Mouse (Mus musculus) kidney, postnatal 0 days (tissue): ENCODE results near the gene Gabrb1. TPM values are rescaled to one million over a fixed set of nuclear protein-coding genes. Genes with fewer than 3 reads are reported as not detected.

Experiments
- ATAC-seq: fragments of 200-750 bp; cut with Nextera tagmentation; replicated peaks from 2 replicates; pipeline ENCODE4 v1.8.0; 2017; ENCODE audit warnings: low read depth, moderate number of reproducible peaks, moderate TSS enrichment, moderate library complexity; ENCODE audit not compliant: low FRiP score
- DNase-seq: peaks from one replicate; pipeline ENCODE4 v3.0.0-alpha.2; 2016; ENCODE audit warnings: low spot score
- H3K27ac ChIP-seq: fragments of 300-500 bp; sonication (generic); 2 replicates; pipeline ENCODE4 v1.5.1; 2014; ENCODE audit warnings: mild to moderate bottlenecking
- H3K27me3 ChIP-seq: fragments of 300-500 bp; sonication (generic); 2 replicates; pipeline ENCODE4 v1.6.1; 2014; ENCODE audit warnings: low read length, mixed read lengths; ENCODE audit not compliant: insufficient read depth
- H3K36me3 ChIP-seq: fragments of 300-500 bp; sonication (generic); 2 replicates; pipeline ENCODE4 v1.6.1; 2014; ENCODE audit warnings: low read length, mixed read lengths; ENCODE audit not compliant: insufficient read depth
- H3K4me1 ChIP-seq: fragments of 300-500 bp; sonication (generic); replicated peaks from 2 replicates; pipeline ENCODE4 v1.6.1; 2014; ENCODE audit warnings: antibody characterized with exemption, low read length, mixed read lengths; ENCODE audit not compliant: insufficient read depth
- H3K4me2 ChIP-seq: fragments of 300-500 bp; sonication (generic); 2 replicates; pipeline ENCODE4 v1.6.1; 2014; ENCODE audit warnings: mild to moderate bottlenecking, low read length, moderate library complexity, mixed read lengths
- H3K4me3 ChIP-seq: fragments of 300-500 bp; sonication (generic); replicated peaks from 2 replicates; pipeline ENCODE4 v1.5.1; 2014; ENCODE audit warnings: low read depth, low read length
- H3K9ac ChIP-seq: fragments of 300-500 bp; sonication (generic); 2 replicates; pipeline ENCODE4 v1.6.1; 2014; ENCODE audit warnings: low read depth, low read length
- H3K9me3 ChIP-seq: fragments of 300-500 bp; sonication (generic); replicated peaks from 2 replicates; pipeline ENCODE4 v1.6.1; 2016; ENCODE audit warnings: low read length, inconsistent platforms, mixed read lengths
- CTCF ChIP-seq: IDR thresholded peaks from 2 replicates; pipeline ENCODE4 v1.5.1; 2016; ENCODE audit warnings: antibody characterized with exemption, low read depth, mild to moderate bottlenecking, moderate library complexity
- WGBS: fragments of 180-500 bp; shearing (Covaris S2); extraction: QIAGEN DNeasy Blood & Tissue Kit; methylation state at CpG from one replicate; pipeline ENCODE4 v1.1.7; 2014; 5-methylcytosine and 5-hydroxymethylcytosine counted together
- polyA plus RNA-seq: library from polyadenylated mRNA; unstranded; fragments of >200 nt; fragmentation: Nextera tagmentation; extraction: Ambion mirVana; gene quantifications from 2 replicates; pipeline ENCODE4 v1.2.1, GENCODE M21; 2015

Gabrb1 gene
- polyA plus RNA-seq, 1 experiment from 2014 or later: 0.50 TPM

DNA sequence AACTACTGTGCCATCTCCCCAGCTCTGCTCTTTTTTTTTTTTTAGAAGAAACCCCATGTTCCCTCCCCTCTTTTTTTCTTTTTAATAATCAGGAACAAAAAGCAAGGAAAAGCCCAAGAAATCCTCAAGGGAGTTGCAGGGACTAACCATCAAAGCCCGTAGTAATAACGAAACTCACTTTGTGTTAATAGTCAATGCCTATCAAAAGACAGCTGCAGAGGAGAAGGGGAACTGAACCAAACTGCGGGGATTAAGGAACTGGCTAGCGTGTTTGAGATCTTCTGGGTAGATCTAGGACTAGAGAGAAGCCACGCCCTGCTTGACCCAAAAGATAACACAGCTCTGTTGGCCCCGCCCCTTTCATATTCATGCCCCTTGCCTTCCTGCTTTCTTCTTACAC, 526.0 kb downstream of the Gabrb1 start:
- DNase-seq: no peak
- 83% methylated on average over 6 of the region's 6 CpGs for WGBS

DNA sequence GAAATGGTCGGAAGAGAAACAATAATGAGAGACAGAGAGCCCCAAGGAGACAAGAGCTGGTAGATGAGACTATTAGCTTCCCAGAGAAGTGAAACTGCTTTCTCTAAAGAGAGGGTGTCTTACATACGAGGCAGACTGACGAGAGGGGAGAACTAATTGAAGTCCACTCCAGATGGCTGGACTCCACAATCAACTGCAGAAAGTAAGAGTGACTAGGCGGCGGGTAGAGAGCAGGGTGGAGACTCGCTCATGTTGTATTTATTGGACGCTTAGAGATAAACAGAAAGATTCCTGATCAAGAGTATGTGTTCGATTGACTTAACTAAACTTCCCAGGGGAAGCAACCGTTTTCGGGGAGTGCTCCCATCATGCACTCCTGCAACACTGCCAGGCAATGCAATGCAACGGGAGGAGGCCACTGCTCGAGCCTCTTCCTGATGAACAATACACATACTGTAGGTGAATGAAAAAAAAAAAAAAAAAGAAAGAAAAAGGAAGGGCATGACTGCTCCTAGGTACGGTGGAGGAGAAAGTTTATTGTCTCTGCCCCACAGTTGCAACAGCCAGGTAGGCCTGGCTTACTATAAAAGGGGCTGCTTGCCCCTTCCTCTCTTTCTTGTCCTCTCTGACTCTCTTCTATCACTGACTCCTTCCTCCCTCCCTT, 526.7 kb downstream of the Gabrb1 start:
- no peaks in the 10 kb centered on the region for H3K9me3 ChIP-seq
- H3K27me3 ChIP-seq: no peaks in the 10 kb centered on the region
- 84% methylated on average over 13 of the region's 13 CpGs for WGBS
- no peak overlapping the region for H3K4me2 ChIP-seq
- no peak overlapping the region for H3K4me3 ChIP-seq
- ATAC-seq: no peak
- no peaks in the 10 kb centered on the region for H3K4me1 ChIP-seq
- no peaks in the 10 kb centered on the region for H3K36me3 ChIP-seq
- DNase-seq: no peak
- TF ChIP-seq CTCF: no peak
- H3K27ac ChIP-seq: no peak overlapping the region
- no peak overlapping the region for H3K9ac ChIP-seq

More for the DNA sequence above, 526.0 kb downstream of the Gabrb1 start:
- no peaks in the 10 kb centered on the region for H3K36me3 ChIP-seq
- no peak for TF ChIP-seq CTCF
- H3K27me3 ChIP-seq: no peaks in the 10 kb centered on the region
- no peak overlapping the region for H3K27ac ChIP-seq
- H3K9ac ChIP-seq: no peak overlapping the region
- no peaks in the 10 kb centered on the region for H3K4me1 ChIP-seq
- no peak overlapping the region for H3K4me2 ChIP-seq
- no peak overlapping the region for H3K4me3 ChIP-seq
- ATAC-seq: no peak
- no peaks in the 10 kb centered on the region for H3K9me3 ChIP-seq

DNA sequence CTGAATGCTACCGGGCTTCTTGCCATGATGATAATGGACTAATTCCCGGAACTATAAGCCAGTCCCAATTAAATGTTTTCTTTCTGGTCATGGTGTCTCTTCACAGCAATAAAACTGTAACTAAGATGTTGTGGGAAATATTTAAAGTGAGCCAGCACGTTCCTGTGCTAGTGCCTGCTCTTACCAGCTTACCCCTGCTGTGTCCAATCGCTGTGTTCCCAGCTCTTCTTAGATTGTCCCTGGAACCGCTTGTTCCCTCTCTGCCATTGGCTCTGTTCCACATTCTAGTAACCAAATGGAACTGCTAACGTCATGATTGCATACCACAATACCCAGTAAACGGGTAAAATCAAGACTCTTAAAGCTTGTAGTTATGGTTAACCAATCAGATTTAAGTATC, 533.2 kb downstream of the Gabrb1 start:
- 80% methylated on average over 7 of the region's 7 CpGs for WGBS
- no peak overlapping the region for H3K4me3 ChIP-seq
- H3K27ac ChIP-seq: no peak overlapping the region
- no peaks in the 10 kb centered on the region for H3K9me3 ChIP-seq
- DNase-seq: no peak
- ATAC-seq: no peak
- no peaks in the 10 kb centered on the region for H3K36me3 ChIP-seq
- H3K27me3 ChIP-seq: no peaks in the 10 kb centered on the region
- H3K4me1 ChIP-seq: no peaks in the 10 kb centered on the region
- no peak overlapping the region for H3K9ac ChIP-seq
- H3K4me2 ChIP-seq: no peak overlapping the region
- no peak for TF ChIP-seq CTCF

DNA sequence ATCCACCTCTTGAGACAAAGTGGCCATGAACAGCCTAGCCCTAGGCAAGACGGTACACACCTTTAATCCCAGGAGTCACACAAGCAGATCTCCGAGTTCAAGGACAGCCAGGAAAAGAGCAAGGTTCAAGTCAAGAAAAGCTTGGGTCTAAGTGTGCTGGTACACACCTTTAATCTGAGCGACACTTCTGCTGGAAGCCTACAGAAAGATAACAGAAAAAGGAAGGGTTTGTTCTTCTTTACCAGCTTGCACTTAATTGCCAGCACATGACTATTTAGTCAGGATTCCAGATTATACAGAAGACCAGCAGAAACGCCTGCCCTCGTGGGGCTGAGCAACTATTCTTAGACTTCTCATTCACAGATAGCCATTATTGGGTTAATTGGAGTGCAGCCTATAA, 534.0 kb downstream of the Gabrb1 start:
- ATAC-seq (no peak), DNase-seq (no peak)
- 84% methylated on average over 5 of the region's 5 CpGs for WGBS
- Histone ChIP-seq H3K4me1 (no peaks in the 10 kb centered on the region), H3K4me2 (no peak overlapping the region), H3K9me3 (no peaks in the 10 kb centered on the region), H3K9ac (no peak overlapping the region), H3K27ac (no peak overlapping the region), H3K36me3 (no peaks in the 10 kb centered on the region), H3K27me3 (no peaks in the 10 kb centered on the region), H3K4me3 (no peak overlapping the region)
- no peak for TF ChIP-seq CTCF

DNA sequence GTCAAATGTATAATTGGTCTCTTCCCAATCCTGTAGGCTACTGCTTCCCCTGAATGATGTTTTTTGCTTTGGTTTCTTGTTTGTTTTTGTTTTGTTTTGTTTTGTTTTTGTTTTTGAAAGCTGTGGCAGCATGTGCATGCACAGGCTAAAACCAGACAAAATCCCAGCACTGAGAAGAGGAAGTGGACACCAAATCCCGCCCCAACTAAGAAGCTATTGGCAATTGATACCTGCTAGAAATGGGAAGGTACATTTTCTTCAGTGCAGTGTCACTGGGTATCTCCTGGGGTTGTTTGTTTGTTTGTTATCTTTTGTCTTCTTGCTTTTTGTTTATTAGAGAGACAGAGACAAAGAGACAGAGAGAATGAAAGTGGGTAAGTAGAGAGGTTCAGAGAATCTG, 537.5 kb downstream of the Gabrb1 start:
- Histone ChIP-seq H3K4me1 (no peaks in the 10 kb centered on the region), H3K9me3 (no peaks in the 10 kb centered on the region), H3K27me3 (no peaks in the 10 kb centered on the region), H3K9ac (no peak overlapping the region), H3K4me2 (no peak overlapping the region), H3K4me3 (no peak overlapping the region), H3K27ac (no peak overlapping the region), H3K36me3 (no peaks in the 10 kb centered on the region)
- no peak for ATAC-seq
- 84% methylated on average over 1 of the region's 1 CpGs for WGBS
- TF ChIP-seq CTCF: no peak
- no peak for DNase-seq

Other genes starting within 250 kb of the Gabrb1 start
- gene Cox7b2, start 109.9 kb upstream of the Gabrb1 start, polyA plus RNA-seq: 0.32 TPM in 1 of 2 replicates, not detected in the other
- gene Gabra4, start 195 bp downstream of the Gabrb1 start, polyA plus RNA-seq: 2.2 and 2.9 TPM in 2 replicates